Mouse (Mus musculus) spleen, adult 18-20 months (tissue): ENCODE measurements around the gene Cyp19a1.

Experiments
- DNase-seq, 2 experiments: peaks; one replicate each; pipeline ENCODE4 v3.0.0; 2022; ENCODE audit warnings: mixed read lengths in 2 of 2

Cyp19a1 gene

DNA sequence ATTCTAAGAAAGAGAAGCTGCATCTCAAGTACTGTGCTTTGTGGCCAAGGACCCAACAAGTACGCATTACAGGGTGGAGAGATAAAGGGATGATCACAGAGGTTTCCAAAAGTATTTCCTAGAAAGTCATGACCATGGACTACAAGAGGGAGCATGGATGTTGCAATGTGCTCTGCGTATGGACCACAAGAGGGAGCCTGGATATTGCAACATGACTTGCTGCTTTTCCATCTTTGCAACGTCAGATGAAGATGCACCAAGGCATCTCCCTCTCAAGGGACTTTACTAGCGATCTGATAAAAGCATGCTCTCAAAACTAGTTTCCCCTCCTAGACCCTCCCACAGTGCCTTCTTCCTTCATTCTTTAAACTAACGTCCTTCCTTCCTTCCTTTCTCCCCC lies 98.4 kb downstream of the Cyp19a1 start:
- DNase-seq: no peak

DNA sequence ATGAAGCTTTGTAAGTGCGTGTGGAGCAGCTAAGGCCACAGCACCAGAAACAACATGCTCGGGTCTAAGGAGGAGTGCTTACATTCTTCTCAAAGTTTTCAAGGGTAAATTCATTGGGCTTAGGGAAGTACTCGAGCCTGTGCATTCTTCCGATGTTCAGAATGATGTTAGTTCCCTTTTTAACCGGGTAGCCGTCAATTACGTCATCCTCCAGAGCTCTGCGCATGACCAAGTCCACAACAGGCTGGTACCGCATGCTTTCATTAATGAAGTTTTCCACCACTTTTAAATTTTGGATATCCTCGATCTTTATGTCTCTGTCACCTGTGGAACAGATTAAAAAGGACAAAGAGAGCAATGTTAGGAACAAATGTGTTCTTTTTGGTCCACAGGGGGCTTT lies 99.5 kb downstream of the Cyp19a1 start:
- no peak for DNase-seq

DNA sequence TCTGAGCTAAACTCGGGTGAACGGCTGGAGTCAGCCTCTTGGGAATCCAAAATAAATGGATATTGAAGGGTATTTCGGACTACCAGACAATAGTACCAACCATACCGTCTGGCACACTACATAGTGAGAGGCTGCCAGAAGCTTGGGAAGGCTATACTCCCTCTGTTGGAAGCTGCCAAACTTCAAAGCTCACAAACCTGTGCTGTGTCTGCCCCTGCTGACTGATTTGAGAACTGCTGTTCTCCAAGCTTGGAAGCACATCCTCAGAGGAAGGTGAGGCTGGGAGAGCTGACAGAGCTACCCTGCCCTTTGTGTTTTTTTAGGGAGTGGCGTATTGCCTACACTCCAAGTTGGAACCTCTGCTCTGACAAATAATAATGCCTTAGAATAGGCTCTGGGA lies 104.8 kb downstream of the Cyp19a1 start:
- no peak for DNase-seq

DNA sequence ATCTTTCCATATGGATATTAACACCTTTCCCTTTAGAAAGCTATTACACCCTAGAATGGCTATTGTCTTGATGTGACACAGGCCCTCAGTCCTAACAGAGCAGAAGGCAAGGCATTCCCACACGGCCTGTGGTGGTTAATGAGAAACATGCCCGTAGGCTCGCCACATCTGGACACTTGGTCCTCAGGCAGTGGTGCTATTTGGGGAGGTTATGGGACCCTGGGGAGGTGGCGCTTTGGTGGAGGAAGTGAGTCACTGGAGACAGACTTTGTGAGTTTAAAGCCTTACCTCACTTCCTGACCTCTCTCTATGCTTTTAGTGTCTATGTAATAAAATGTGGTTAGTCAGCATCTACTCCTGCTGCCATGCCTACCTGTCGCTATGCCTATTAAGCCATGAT lies 114.2 kb downstream of the Cyp19a1 start:
- DNase-seq: no peak

DNA sequence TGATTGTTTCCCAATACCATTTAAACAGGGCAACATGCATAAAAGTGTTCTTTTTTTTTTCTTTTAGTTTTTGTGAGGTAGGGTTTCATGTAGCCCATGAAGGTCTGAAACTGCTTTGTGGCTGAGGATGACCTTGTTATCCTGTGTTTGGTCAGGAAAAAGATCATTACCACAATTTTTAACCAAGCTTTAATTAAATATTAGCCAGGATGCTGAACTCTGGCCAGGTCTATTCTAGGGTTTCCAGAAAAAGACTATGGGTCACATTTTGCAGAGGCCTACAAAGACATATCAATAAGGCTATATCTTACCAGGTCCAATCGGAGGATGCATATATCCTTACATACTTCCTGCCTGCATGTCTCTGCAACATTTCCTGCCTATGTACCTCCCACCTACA lies 128.7 kb downstream of the Cyp19a1 start:
- no peak for DNase-seq
